Comparison of ENCODE assay signal across 26 mouse cellular contexts in genomic region chr7:98956609-98957008, GRCm38 (mm10).
"Had no signal": no experiment of that assay in that cellular context is flagged by ENCODE, and none has a peak within 500 bp of the region (broad histone marks: within the 10 kb centered on the region; RNA-seq: fewer than 3 reads in every experiment).

No protein-coding gene starts in this region.

- H3K4me3 ChIP-seq: gastrocnemius, adult 2 months; heart, embryonic 10.5 days; heart, embryonic 12.5 days; hindbrain, embryonic 10.5 days; hindbrain, embryonic 12.5 days; intestine, embryonic 15.5 days; layer of hippocampus, adult 2 months; liver, embryonic 13.5 days had no signal

- H3K4me1 ChIP-seq: liver, embryonic 13.5 days had no signal

- DNase-seq: gastrocnemius, adult 2 months; gastrocnemius, postnatal 10 days; gastrocnemius, postnatal 25 days; heart, adult 18-20 months; heart, postnatal 10 days; heart, postnatal 4 days; kidney, adult 18-20 months; kidney, adult 8-10 months; kidney, postnatal 10 days; kidney, postnatal 25 days; kidney, postnatal 4 days; layer of hippocampus, postnatal 36 days; left cerebral cortex, postnatal 4 days; liver; liver, embryonic 13.5 days had no signal

- H3K9ac ChIP-seq: heart, embryonic 12.5 days; hindbrain, embryonic 12.5 days; hindbrain, embryonic 14.5 days; intestine, embryonic 15.5 days; liver, embryonic 13.5 days had no signal

- ATAC-seq: hindbrain, embryonic 16.5 days; inflammation-experienced regulatory T-cells, adult 6 months; intestine, embryonic 15.5 days; intestine, postnatal 0 days had no signal

- H3K27ac ChIP-seq: gastrocnemius, adult 2 months; heart, embryonic 10.5 days; hindbrain, embryonic 10.5 days; hindbrain, embryonic 12.5 days; hindbrain, embryonic 14.5 days; intestine, embryonic 15.5 days; layer of hippocampus, adult 2 months; liver, embryonic 13.5 days had no signal

- H3K9me3 ChIP-seq: heart, embryonic 10.5 days; heart, embryonic 12.5 days; hindbrain, embryonic 10.5 days; hindbrain, embryonic 12.5 days; intestine, embryonic 15.5 days; liver, embryonic 13.5 days had no signal

- H3K27me3 ChIP-seq: heart, embryonic 12.5 days; hindbrain, embryonic 12.5 days; intestine, embryonic 15.5 days; liver, embryonic 13.5 days had no signal

- H3K36me3 ChIP-seq: heart, embryonic 10.5 days; heart, embryonic 12.5 days; hindbrain, embryonic 10.5 days; hindbrain, embryonic 12.5 days; intestine, embryonic 15.5 days; liver, embryonic 13.5 days had no signal

- H3K4me2 ChIP-seq: heart, embryonic 12.5 days; hindbrain, embryonic 12.5 days; hindbrain, embryonic 14.5 days; intestine, embryonic 15.5 days; liver, embryonic 11.5 days; liver, embryonic 13.5 days had no signal
